28 mouse cellular contexts compared by ENCODE assay signal in genomic region chrX:134374190-134374589, GRCm38 (mm10). TPM values are rescaled to one million over a fixed set of nuclear protein-coding genes. Genes with fewer than 3 reads are reported as not detected.
A peak's percentile ranks its signal among the peaks of the same experiment; 100 is the strongest.
DNase-seq lines count a peak whose midpoint lies in the region; ATAC-seq and TF ChIP-seq lines count a peak whose summit lies in the region.
"Had no signal": no experiment of that assay in that cellular context is flagged by ENCODE, and none has a peak within 500 bp of the region (broad histone marks: within the 10 kb centered on the region; RNA-seq: fewer than 3 reads in every experiment).

No protein-coding gene starts in this region.

- 47% methylated on average over 1 of the region's 1 CpGs for WGBS in intestine, postnatal 0 days

- H3K36me3 ChIP-seq in CH12.LX (replicated peaks in 1 of 2; ENCODE audit: control insufficient read depth in 1 of 2, insufficient read depth in 1 of 2, low read length in 1 of 2), result no peaks in the 10 kb centered on the region
- H3K36me3 ChIP-seq in splenic B cell, adult 2 months (ENCODE audit: control insufficient read depth, insufficient read depth, low read length, poor library complexity, severe bottlenecking), result no peaks in the 10 kb centered on the region
- no peaks in the 10 kb centered on the region for H3K36me3 ChIP-seq in intestine, postnatal 0 days (ENCODE audit: control insufficient read depth, insufficient read depth)
- H3K36me3 ChIP-seq: embryonic facial prominence, embryonic 12.5 days; embryonic facial prominence, embryonic 15.5 days; heart, embryonic 10.5 days; heart, embryonic 13.5 days; intestine, embryonic 15.5 days had no signal

- dilution Hi-C loops in CH12.LX (cut with MboI; ENCODE audit: extremely low pct_ligation_motif_present, extremely low pct_unique_long_range_greater_than_20kb, low sequenced_read_pairs), result no loop called here

- peak; percentile 34 for DNase-seq in heart, adult 11 months
- DNase-seq in heart, adult 9 months (ENCODE audit: low spot score in 2 of 2), result no peak
- peak; percentile 71 for DNase-seq in CH12.LX (ENCODE audit: extremely low read depth)
- DNase-seq in forelimb bud, embryonic 11.5 days (ENCODE audit: low read depth, low spot score), result peak; percentile 2
- DNase-seq in splenic B cell, adult 2 months (ENCODE audit: low read depth, low spot score), result peak; percentile 25
- DNase-seq in gastrocnemius, postnatal 10 days, result no peak
- no peak for DNase-seq in right cerebral cortex, postnatal 25 days
- DNase-seq: adrenal gland, postnatal 10 days; B cell, adult 2 months; cerebellum, adult 11 months; cerebellum, adult 2 months; cerebellum, adult 9-11 months; cerebellum, postnatal 25 days; forebrain, postnatal 0 days; gastrocnemius, postnatal 14 days; heart, adult 18-20 months; heart, postnatal 14 days; heart, postnatal 4 days; kidney, adult 18-20 months had no signal

- H3K79me2 ChIP-seq in CH12.LX (replicated peaks; ENCODE audit: control insufficient read depth, extremely low read depth, insufficient read depth, poor library complexity, severe bottlenecking), result no peaks in the 10 kb centered on the region

- H3K4me2 ChIP-seq in CH12.LX (ENCODE audit: insufficient read depth, low read depth, poor library complexity, severe bottlenecking), result peak overlapping the region; percentile 78
- no peak overlapping the region for H3K4me2 ChIP-seq in intestine, postnatal 0 days (replicated peaks; ENCODE audit: low read depth)
- H3K4me2 ChIP-seq: embryonic facial prominence, embryonic 12.5 days; embryonic facial prominence, embryonic 15.5 days; heart, embryonic 13.5 days; hindbrain, embryonic 14.5 days; intestine, embryonic 15.5 days had no signal

- no peaks in the 10 kb centered on the region for H3K9me3 ChIP-seq in CH12.LX (replicated peaks; ENCODE audit: low read length)
- H3K9me3 ChIP-seq in intestine, postnatal 0 days (ENCODE audit: control insufficient read depth), result no peaks in the 10 kb centered on the region
- H3K9me3 ChIP-seq: embryonic facial prominence, embryonic 12.5 days; embryonic facial prominence, embryonic 15.5 days; heart, embryonic 10.5 days; heart, embryonic 13.5 days; intestine, embryonic 15.5 days had no signal

- no peak for TF ChIP-seq RAD21 in CH12.LX (IDR thresholded peaks at IDR 0.05; ENCODE audit: low read depth, low read length)

- no peaks in the 10 kb centered on the region for H3K27me3 ChIP-seq in CH12.LX (replicated peaks)
- H3K27me3 ChIP-seq in splenic B cell, adult 2 months (ENCODE audit: control insufficient read depth, insufficient read depth, low read length, poor library complexity, severe bottlenecking), result no peaks in the 10 kb centered on the region
- no peaks in the 10 kb centered on the region for H3K27me3 ChIP-seq in intestine, postnatal 0 days (replicated peaks; ENCODE audit: control insufficient read depth, insufficient read depth, low read length)
- H3K27me3 ChIP-seq: embryonic facial prominence, embryonic 12.5 days; heart, embryonic 13.5 days; intestine, embryonic 15.5 days had no signal

- ATAC-seq in intestine, postnatal 0 days, result no peak
- ATAC-seq: forebrain, embryonic 14.5 days; forebrain, postnatal 0 days; hindbrain, postnatal 0 days; intestine, embryonic 15.5 days had no signal

- no peak overlapping the region for H3K4me3 ChIP-seq in CH12.LX (replicated peaks in 1 of 3; ENCODE audit: low read depth in 2 of 3, low read length in 2 of 3, poor library complexity in 1 of 3)
- no peak overlapping the region for H3K4me3 ChIP-seq in intestine, postnatal 0 days (ENCODE audit: low read depth, low read length)
- H3K4me3 ChIP-seq: embryonic facial prominence, embryonic 12.5 days; embryonic facial prominence, embryonic 15.5 days; heart, embryonic 10.5 days; heart, embryonic 13.5 days; intestine, embryonic 15.5 days had no signal

- no peak overlapping the region for H3K9ac ChIP-seq in CH12.LX (ENCODE audit: insufficient read depth, low read depth)
- H3K9ac ChIP-seq in intestine, postnatal 0 days (ENCODE audit: low read depth, low read length), result no peak overlapping the region
- H3K9ac ChIP-seq: embryonic facial prominence, embryonic 12.5 days; embryonic facial prominence, embryonic 15.5 days; forebrain, postnatal 0 days; heart, embryonic 13.5 days; hindbrain, embryonic 14.5 days; intestine, embryonic 15.5 days had no signal

- no peak overlapping the region for H3K27ac ChIP-seq in CH12.LX (ENCODE audit: insufficient read depth, low read depth)
- no peak overlapping the region for H3K27ac ChIP-seq in intestine, postnatal 0 days (ENCODE audit: low read depth, low read length)
- H3K27ac ChIP-seq: embryonic facial prominence, embryonic 12.5 days; embryonic facial prominence, embryonic 15.5 days; heart, embryonic 10.5 days; heart, embryonic 13.5 days; hindbrain, embryonic 14.5 days; hindbrain, postnatal 0 days; intestine, embryonic 15.5 days had no signal

- peaks cover 2 to 15% of the 10 kb centered on the region in 2 experiments; a peak in 3 of 4 replicates for H3K4me1 ChIP-seq in CH12.LX (ENCODE audit: control insufficient read depth in 1 of 2, insufficient read depth in 2 of 2)
- H3K4me1 ChIP-seq in intestine, postnatal 0 days (replicated peaks; ENCODE audit: control insufficient read depth, insufficient read depth, low read length), result no peaks in the 10 kb centered on the region
- H3K4me1 ChIP-seq: embryonic facial prominence, embryonic 12.5 days; embryonic facial prominence, embryonic 15.5 days; heart, embryonic 10.5 days; heart, embryonic 13.5 days; intestine, embryonic 15.5 days had no signal

- TF ChIP-seq EP300 in CH12.LX (IDR thresholded peaks at IDR 0.05; ENCODE audit: low read length), result peak; percentile 88

- TF ChIP-seq CTCF in CH12.LX (conservative IDR thresholded peaks at IDR 0.05 in 1 of 2, IDR thresholded peaks at IDR 0.05 in 1 of 2; ENCODE audit: low read depth in 2 of 2, low read length in 2 of 2), result no peak
- no peak for TF ChIP-seq CTCF in intestine, postnatal 0 days (IDR thresholded peaks at IDR 0.05; ENCODE audit: low read depth)

- in situ Hi-C loops in CH12.LX (cut with MboI; ENCODE audit: low pct_ligation_motif_present, low pct_unique_long_range_greater_than_20kb, low sequenced_read_pairs), result no loop called here

- TF ChIP-seq POLR2A in CH12.LX (IDR thresholded peaks at IDR 0.05; ENCODE audit: low read depth, low read length), result no peak

TF ChIP-seq in CH12.LX, 34 proteins besides CTCF, POLR2A, EP300 and RAD21:
- no peak for TF ChIP-seq ZC3H11A (IDR thresholded peaks at IDR 0.05; ENCODE audit: low read depth, low read length)
- peak; percentile 71; the same call in 1 of the 2 replicates for TF ChIP-seq MEF2A (IDR thresholded peaks at IDR 0.05; ENCODE audit: borderline replicate concordance, low read depth, low read length)
- TF ChIP-seq KAT2A (IDR thresholded peaks at IDR 0.05; ENCODE audit: insufficient replicate concordance, low read length), result no peak
- no peak for TF ChIP-seq MAZ (IDR thresholded peaks at IDR 0.05; ENCODE audit: low read depth, low read length)
- peak; percentile 64 for TF ChIP-seq JUN (IDR thresholded peaks at IDR 0.05; ENCODE audit: insufficient read depth, low read depth, low read length)
- TF ChIP-seq MAFK (IDR thresholded peaks at IDR 0.05; ENCODE audit: insufficient replicate concordance, low read length), result 0 out of 2 replicates have a peak, but pooled peaks have one; percentile 36
- peak; percentile 27; the same call in 1 of the 2 replicates for TF ChIP-seq ELF1 (IDR thresholded peaks at IDR 0.05; ENCODE audit: low read depth, low read length)
- TF ChIP-seq ETS1 (conservative IDR thresholded peaks at IDR 0.05; ENCODE audit: low read depth, low read length), result peak; percentile 40; the same call in 1 of the 2 replicates
- peak; percentile 81 for TF ChIP-seq JUND (conservative IDR thresholded peaks at IDR 0.05; ENCODE audit: low read depth, low read length)
- no peak for TF ChIP-seq USF1 (IDR thresholded peaks at IDR 0.05; ENCODE audit: low read depth, low read length)
- peak; percentile 42; the same call in 1 of the 2 replicates for TF ChIP-seq CHD2 (IDR thresholded peaks at IDR 0.05; ENCODE audit: low read length)
- TF ChIP-seq TBP (conservative IDR thresholded peaks at IDR 0.05; ENCODE audit: low read depth, low read length), result no peak
- no peak for TF ChIP-seq USF2 (conservative IDR thresholded peaks at IDR 0.05; ENCODE audit: low read depth, low read length)
- no peak for TF ChIP-seq MXI1 (IDR thresholded peaks at IDR 0.05; ENCODE audit: low read depth, low read length)
- no peak for TF ChIP-seq TCF12 (IDR thresholded peaks at IDR 0.05; ENCODE audit: low read depth, low read length)
- no peak for TF ChIP-seq SMC3 (IDR thresholded peaks at IDR 0.05; ENCODE audit: low read depth, low read length)
- TF ChIP-seq HCFC1 (IDR thresholded peaks at IDR 0.05; ENCODE audit: low read depth, low read length), result no peak
- TF ChIP-seq MYC (IDR thresholded peaks at IDR 0.05; ENCODE audit: low read depth, low read length), result no peak
- TF ChIP-seq BHLHE40 (IDR thresholded peaks at IDR 0.05; ENCODE audit: low read depth, low read length), result peak; percentile 60; the same call in 1 of the 2 replicates
- peak; percentile 92 for TF ChIP-seq IRF4 (IDR thresholded peaks at IDR 0.05; ENCODE audit: low read depth, low read length)

RNA-seq across cellular contexts. Expression of gene Drp2, which starts 30.2 kb away (rescaled TPM):
- 0.13 and 0.17 TPM in 2 replicates for total RNA-seq in CH12.LX (2012; rRNA removed)
- 0.19 and 0.22 TPM in 2 replicates for total RNA-seq in CH12.LX (2014; rRNA removed)
- polyA plus RNA-seq in CH12.LX (2012; ENCODE audit: insufficient read length, low read depth), result 0.38 and 0.59 TPM in 2 replicates
- 0.16 and 0.34 TPM in 2 replicates for polyA plus RNA-seq in intestine, postnatal 0 days (2015; fragmentation: Nextera tagmentation; extraction: Ambion mirVana)
- total RNA-seq in gastrocnemius, postnatal 10 days (2021), result 10 to 100 TPM; 14.0 TPM

Comparison
In these comparisons a context has a peak if more than half of its experiments do, and no peak if none do; other contexts are left out.
1. DNase-seq: peak in heart, adult 11 months (single experiment), CH12.LX (single experiment), forelimb bud, embryonic 11.5 days (single experiment) and splenic B cell, adult 2 months (single experiment); none in heart, adult 9 months (0 of 2), gastrocnemius, postnatal 10 days (single experiment) and right cerebral cortex, postnatal 25 days (single experiment).
2. RNA of gene Drp2, which starts 30.2 kb away (total RNA-seq): 14.0 TPM in gastrocnemius, postnatal 10 days; 0.13 to 0.22 TPM in CH12.LX; every median in the first group is over 10 times any median in the second.